In genomic region chr13:104553329-104553728, GRCm38 (mm10) we compare ENCODE assay signal across 26 mouse cellular contexts.
"Had no signal": no experiment of that assay in that cellular context is flagged by ENCODE, and none has a peak within 500 bp of the region (broad histone marks: within the 10 kb centered on the region; RNA-seq: fewer than 3 reads in every experiment).

No protein-coding gene starts in this region.

- DNase-seq: gastrocnemius, adult 2 months; gastrocnemius, postnatal 10 days; gastrocnemius, postnatal 36 days; heart, adult 2 months; heart, postnatal 14 days; heart, postnatal 36 days; kidney, adult 11 months; kidney, adult 2 months; kidney, postnatal 10 days; kidney, postnatal 25 days; kidney, postnatal 4 days; liver; liver, embryonic 13.5 days had no signal

- H3K27ac ChIP-seq: gastrocnemius, adult 2 months; heart, adult 2 months; heart, embryonic 13.5 days; heart, embryonic 15.5 days; hindbrain, embryonic 13.5 days; hindbrain, embryonic 15.5 days; hindbrain, postnatal 0 days; intestine, embryonic 15.5 days; layer of hippocampus, adult 2 months; left cerebral cortex, adult 2 months; limb, embryonic 10.5 days; limb, embryonic 12.5 days; liver, embryonic 13.5 days; liver, embryonic 15.5 days had no signal

- H3K9ac ChIP-seq: heart, embryonic 13.5 days; heart, embryonic 15.5 days; hindbrain, embryonic 13.5 days; hindbrain, embryonic 15.5 days; intestine, embryonic 15.5 days; limb, embryonic 12.5 days; liver, embryonic 13.5 days; liver, embryonic 15.5 days had no signal

- H3K36me3 ChIP-seq: heart, embryonic 13.5 days; heart, embryonic 15.5 days; hindbrain, embryonic 13.5 days; hindbrain, embryonic 15.5 days; intestine, embryonic 15.5 days; limb, embryonic 10.5 days; limb, embryonic 12.5 days; liver, embryonic 13.5 days; liver, embryonic 15.5 days had no signal

- ATAC-seq: hindbrain, postnatal 0 days; intestine, embryonic 15.5 days had no signal

- H3K4me2 ChIP-seq: heart, embryonic 11.5 days; heart, embryonic 13.5 days; heart, embryonic 15.5 days; hindbrain, embryonic 13.5 days; hindbrain, embryonic 15.5 days; intestine, embryonic 15.5 days; limb, embryonic 12.5 days; liver, embryonic 11.5 days; liver, embryonic 13.5 days; liver, embryonic 15.5 days had no signal

- H3K4me1 ChIP-seq: heart, embryonic 13.5 days; heart, embryonic 15.5 days; hindbrain, embryonic 13.5 days; hindbrain, embryonic 15.5 days; limb, embryonic 12.5 days; liver, embryonic 13.5 days; liver, embryonic 15.5 days had no signal

- H3K4me3 ChIP-seq: gastrocnemius, adult 2 months; heart, adult 2 months; heart, embryonic 13.5 days; heart, embryonic 15.5 days; hindbrain, embryonic 13.5 days; hindbrain, embryonic 15.5 days; intestine, embryonic 15.5 days; layer of hippocampus, adult 2 months; left cerebral cortex, adult 2 months; limb, embryonic 10.5 days; limb, embryonic 12.5 days; liver, embryonic 13.5 days; liver, embryonic 15.5 days had no signal

- H3K27me3 ChIP-seq: heart, embryonic 13.5 days; heart, embryonic 15.5 days; hindbrain, embryonic 13.5 days; hindbrain, embryonic 15.5 days; intestine, embryonic 15.5 days; limb, embryonic 12.5 days; liver, embryonic 13.5 days; liver, embryonic 15.5 days had no signal

- H3K9me3 ChIP-seq: heart, embryonic 13.5 days; heart, embryonic 15.5 days; hindbrain, embryonic 13.5 days; hindbrain, embryonic 15.5 days; intestine, embryonic 15.5 days; limb, embryonic 10.5 days; limb, embryonic 12.5 days; liver, embryonic 13.5 days; liver, embryonic 15.5 days had no signal
